Mouse (Mus musculus) B cell, adult (primary cell): ENCODE results near the gene Olfr1381. TPM values are rescaled to one million over a fixed set of nuclear protein-coding genes. Genes with fewer than 3 reads are reported as not detected.

Source experiments
- total RNA-seq: library from RNA; stranded (reverse); gene quantifications from 4 replicates; pipeline ENCODE4 v1.2.4, GENCODE M21; 2023; ENCODE audit not compliant: inconsistent age

The Olfr1381 gene
- total RNA-seq = not detected in 4 replicates

DNA sequence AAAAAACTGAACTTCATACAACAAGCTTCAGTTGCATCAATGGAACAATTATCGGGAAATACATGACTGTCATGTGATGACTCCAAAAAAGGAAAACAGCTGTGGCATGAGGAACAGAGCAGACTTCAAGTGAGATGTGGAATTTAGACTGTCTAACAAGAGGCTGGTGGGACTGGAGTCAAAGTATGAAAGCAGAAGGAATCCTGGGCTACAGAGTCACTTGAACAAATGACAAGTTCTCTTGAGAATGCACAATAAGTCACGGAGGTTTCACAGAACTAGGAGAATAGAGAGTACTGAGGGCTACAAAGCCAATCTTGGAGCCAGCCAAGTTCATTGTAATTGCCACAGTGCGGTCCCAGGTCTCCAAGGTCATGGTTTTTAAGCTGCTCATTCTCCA lies at the start of gene Olfr1381:
TSS of gene Olfr1381 (plus strand) at position 301 of the 400 bp plus-strand sequence.

DNA sequence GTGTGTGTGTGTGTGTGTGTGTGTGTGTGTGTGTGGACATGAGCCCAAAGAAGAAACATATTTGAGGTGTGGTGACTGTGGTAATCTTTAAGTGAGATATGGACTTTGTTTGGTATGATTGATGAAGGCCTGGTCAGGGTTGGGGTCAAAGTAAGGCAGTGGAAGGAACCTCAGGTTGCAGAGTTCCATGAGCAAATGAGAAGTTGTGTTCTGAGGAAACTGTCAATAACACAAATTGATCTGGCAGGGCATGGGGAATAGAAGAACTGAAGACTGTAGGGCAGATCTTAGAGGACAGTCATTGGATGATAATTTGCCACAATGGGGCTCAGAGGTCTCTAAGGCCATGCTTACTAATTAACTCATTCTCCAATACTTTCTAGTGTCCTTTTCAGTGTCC lies 23.9 kb upstream of the Olfr1381 start, which contains the start of gene Olfr1383:
TSS of gene Olfr1383 (plus strand) at position 301 of the 400 bp plus-strand sequence.

DNA sequence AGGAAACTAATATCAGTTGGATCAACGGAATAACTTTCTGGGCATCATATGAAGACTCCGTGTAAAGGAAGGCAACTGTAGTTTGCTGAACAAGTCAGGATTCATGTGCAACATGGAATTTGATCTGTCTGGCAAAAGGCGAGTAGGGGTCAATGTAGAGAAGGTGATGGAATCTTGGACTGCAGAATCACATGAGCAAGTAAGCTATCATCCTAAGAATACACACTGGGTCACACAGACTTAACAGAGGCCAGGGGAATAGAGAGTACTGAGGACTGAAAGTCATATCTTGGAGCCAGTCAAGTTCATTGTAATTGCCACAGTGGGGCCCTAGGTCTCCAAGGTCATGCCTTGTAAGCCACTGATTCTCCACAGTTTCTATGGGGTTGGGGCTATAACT lies 15.3 kb upstream of the Olfr1381 start, which contains the start of gene Olfr1382:
TSS of gene Olfr1382 (plus strand) at position 301 of the 400 bp plus-strand sequence.

DNA sequence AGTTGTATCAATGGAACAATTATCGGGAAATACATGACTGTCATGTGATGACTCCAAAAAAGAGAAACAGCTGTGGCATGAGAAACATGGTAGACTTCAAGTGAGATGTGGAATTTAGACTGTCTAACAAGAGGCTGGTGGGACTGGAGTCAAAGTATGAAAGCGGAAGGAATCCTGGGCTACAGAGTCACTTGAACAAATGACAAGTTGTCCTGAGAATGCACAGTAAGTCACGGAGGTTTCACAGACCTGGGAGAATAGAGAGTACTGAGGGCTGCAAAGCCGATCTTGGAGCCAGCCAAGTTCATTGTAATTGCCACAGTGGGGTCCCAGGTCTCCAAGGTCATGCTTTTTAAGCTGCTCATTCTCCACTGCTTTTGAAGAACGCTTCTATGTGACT lies 13.3 kb downstream of the Olfr1381 start, which contains the start of gene Olfr1380:
TSS of gene Olfr1380 (plus strand) at position 301 of the 400 bp plus-strand sequence.

Other genes starting within 250 kb of the Olfr1381 start
- gene Olfr10, start 238.7 kb upstream of the Olfr1381 start, total RNA-seq = not detected in 4 replicates
- not detected in 4 replicates for gene Olfr1391, start 220.7 kb upstream of the Olfr1381 start, total RNA-seq
- not detected in 4 replicates for gene Olfr1390, start 208.3 kb upstream of the Olfr1381 start, total RNA-seq
- gene Olfr1389, start 120.4 kb upstream of the Olfr1381 start, total RNA-seq = not detected in 4 replicates
- 0.33 to 0.78 TPM (median 0.70 TPM) in 4 replicates for gene Olfr1388, start 106.8 kb upstream of the Olfr1381 start, total RNA-seq
- not detected in 4 replicates for gene Olfr1387, start 88.1 kb upstream of the Olfr1381 start, total RNA-seq
- not detected in 4 replicates for gene Olfr1386, start 78.4 kb upstream of the Olfr1381 start, total RNA-seq
- gene Olfr1385, start 54.4 kb upstream of the Olfr1381 start, total RNA-seq = 0.27 TPM in 1 of 4 replicates, not detected in the others
- gene Olfr1384, start 36.7 kb upstream of the Olfr1381 start, total RNA-seq = not detected in 4 replicates
- gene Olfr1383, start 23.8 kb upstream of the Olfr1381 start, total RNA-seq = not detected in 4 replicates
- gene Olfr1382, start 15.2 kb upstream of the Olfr1381 start, total RNA-seq = not detected in 4 replicates
- not detected in 4 replicates for gene Olfr1380, start 13.4 kb downstream of the Olfr1381 start, total RNA-seq
- gene Flt4, start 65.8 kb downstream of the Olfr1381 start, total RNA-seq = not detected in 4 replicates
- gene Scgb3a1, start 120.2 kb downstream of the Olfr1381 start, total RNA-seq = not detected in 4 replicates
- 67.5 to 74.4 TPM (median 73.1 TPM) in 4 replicates for gene Cnot6, start 169.3 kb downstream of the Olfr1381 start, total RNA-seq